Mouse (Mus musculus) lung, embryonic 15.5 days (tissue): ENCODE data around the gene Kcnh7. TPM values are rescaled to one million over a fixed set of nuclear protein-coding genes. Genes with fewer than 3 reads are reported as not detected.
"Not testable (repeated sequence)": the region's sequence is repeated elsewhere in the genome, so short reads cannot be mapped to it uniquely, and the experiment has no call there.

ENCODE experiments used
- ATAC-seq: fragments of 200-750 bp; cut with Nextera tagmentation; 2 replicates; pipeline ENCODE4 v1.8.0; 2017; ENCODE audit warnings: moderate number of reproducible peaks, borderline replicate concordance; ENCODE audit not compliant: low FRiP score, low TSS enrichment; ENCODE audit errors: extremely low read depth
- H3K27ac ChIP-seq: fragments of 300-500 bp; sonication (generic); 2 replicates; pipeline ENCODE4 v1.5.1; 2015; ENCODE audit warnings: moderate library complexity, mild to moderate bottlenecking, inconsistent platforms
- H3K27me3 ChIP-seq: fragments of 300-500 bp; sonication (generic); 2 replicates; pipeline ENCODE4 v1.6.1; 2015; ENCODE audit warnings: inconsistent platforms
- H3K36me3 ChIP-seq: fragments of 300-500 bp; sonication (generic); 2 replicates; pipeline ENCODE4 v1.6.1; 2015; ENCODE audit warnings: inconsistent platforms
- H3K4me1 ChIP-seq: fragments of 300-500 bp; sonication (generic); 2 replicates; pipeline ENCODE4 v1.6.1; 2015; ENCODE audit warnings: inconsistent platforms
- H3K4me2 ChIP-seq: fragments of 300-500 bp; sonication (generic); 2 replicates; pipeline ENCODE4 v1.6.1; 2015; ENCODE audit warnings: inconsistent platforms, mild to moderate bottlenecking, moderate library complexity
- H3K4me3 ChIP-seq: fragments of 300-500 bp; sonication (generic); 2 replicates; pipeline ENCODE4 v1.5.1; 2015; ENCODE audit warnings: mild to moderate bottlenecking, inconsistent platforms
- H3K9ac ChIP-seq: fragments of 300-500 bp; sonication (generic); 2 replicates; pipeline ENCODE4 v1.6.1; 2015; ENCODE audit warnings: inconsistent platforms
- H3K9me3 ChIP-seq: fragments of 300-500 bp; sonication (generic); 2 replicates; pipeline ENCODE4 v1.6.1; 2016; ENCODE audit warnings: inconsistent platforms
- WGBS: fragments of 180-500 bp; shearing (Covaris S2); methylation state at CpG from one replicate; pipeline ENCODE4 v1.1.7; 2015; 5-methylcytosine and 5-hydroxymethylcytosine counted together
- polyA plus RNA-seq: library from polyadenylated mRNA; unstranded; fragments of >200 nt; fragmentation: Nextera tagmentation; extraction: Ambion mirVana; gene quantifications from 2 replicates; pipeline ENCODE4 v1.2.1, GENCODE M21; 2015

Kcnh7 gene
- polyA plus RNA-seq, 1 experiment from 2014 or later: 0.25 TPM

- WGBS: 71% methylated on average over 1 of the region's 1 CpGs
Measured at GRCm38 (mm10) chr2:62804030-62804429, 380.1 kb downstream of the Kcnh7 start.

GRCm38 (mm10) chr2:62784460-62785038 is 399.5 kb downstream of the Kcnh7 start:
- H3K9ac ChIP-seq: no peak overlapping the region
- H3K9me3 ChIP-seq: no peaks in the 10 kb centered on the region
- no peaks in the 10 kb centered on the region for H3K27me3 ChIP-seq
- no peaks in the 10 kb centered on the region for H3K36me3 ChIP-seq
- no peaks in the 10 kb centered on the region for H3K4me1 ChIP-seq
- WGBS: 64% methylated on average over 2 of the region's 2 CpGs
- H3K4me2 ChIP-seq: no peak overlapping the region
- ATAC-seq: no peak
- H3K27ac ChIP-seq: no peak overlapping the region
- no peak overlapping the region for H3K4me3 ChIP-seq

More at GRCm38 (mm10) chr2:62804030-62804429, 380.1 kb downstream of the Kcnh7 start:
- Histone ChIP-seq H3K4me3 (no peak overlapping the region), H3K9ac (no peak overlapping the region), H3K36me3 (no peaks in the 10 kb centered on the region), H3K4me2 (no peak overlapping the region), H3K9me3 (no peaks in the 10 kb centered on the region), H3K27me3 (no peaks in the 10 kb centered on the region), H3K27ac (no peak overlapping the region), H3K4me1 (no peaks in the 10 kb centered on the region)
- no peak for ATAC-seq

GRCm38 (mm10) chr2:62746256-62746655 is 437.8 kb downstream of the Kcnh7 start:
- no peak overlapping the region for H3K4me3 ChIP-seq
- no peak overlapping the region for H3K4me2 ChIP-seq
- no peak overlapping the region for H3K9ac ChIP-seq
- 76% methylated on average over 2 of the region's 2 CpGs for WGBS
- H3K27me3 ChIP-seq: no peaks in the 10 kb centered on the region
- no peak overlapping the region for H3K27ac ChIP-seq
- H3K4me1 ChIP-seq: no peaks in the 10 kb centered on the region
- no peaks in the 10 kb centered on the region for H3K36me3 ChIP-seq
- ATAC-seq: no peak
- H3K9me3 ChIP-seq: no peaks in the 10 kb centered on the region

- 68% methylated on average over 2 of the region's 2 CpGs for WGBS
- no peak overlapping the region for H3K27ac ChIP-seq
- H3K27me3 ChIP-seq: no peaks in the 10 kb centered on the region
- H3K36me3 ChIP-seq: no peaks in the 10 kb centered on the region
- H3K9ac ChIP-seq: no peak overlapping the region
- H3K4me1 ChIP-seq: no peaks in the 10 kb centered on the region
- no peak for ATAC-seq
- no peaks in the 10 kb centered on the region for H3K9me3 ChIP-seq
- H3K4me2 ChIP-seq: no peak overlapping the region
- H3K4me3 ChIP-seq: no peak overlapping the region
Measured at GRCm38 (mm10) chr2:62743098-62743497, 441.0 kb downstream of the Kcnh7 start.

- Histone ChIP-seq H3K27me3 (no peaks in the 10 kb centered on the region), H3K27ac (no peak overlapping the region), H3K9ac (no peak overlapping the region), H3K4me3 (no peak overlapping the region), H3K4me2 (no peak overlapping the region), H3K4me1 (no peaks in the 10 kb centered on the region), H3K36me3 (no peaks in the 10 kb centered on the region), H3K9me3 (no peaks in the 10 kb centered on the region)
- 68% methylated on average over 1 of the region's 1 CpGs for WGBS
- ATAC-seq: no peak
Measured at GRCm38 (mm10) chr2:62730671-62731070, 453.4 kb downstream of the Kcnh7 start.

- H3K4me2 ChIP-seq: no peak overlapping the region
- no peak overlapping the region for H3K9ac ChIP-seq
- no peaks in the 10 kb centered on the region for H3K36me3 ChIP-seq
- WGBS: 86% methylated on average over 2 of the region's 2 CpGs
- H3K27me3 ChIP-seq: no peaks in the 10 kb centered on the region
- H3K4me3 ChIP-seq: no peak overlapping the region
- H3K27ac ChIP-seq: no peak overlapping the region
- no peak for ATAC-seq
- H3K9me3 ChIP-seq: no peaks in the 10 kb centered on the region
- H3K4me1 ChIP-seq: no peaks in the 10 kb centered on the region
Measured at GRCm38 (mm10) chr2:62727732-62728131, 456.4 kb downstream of the Kcnh7 start.

GRCm38 (mm10) chr2:62725946-62726345 is 458.1 kb downstream of the Kcnh7 start:
- Histone ChIP-seq H3K9ac (no peak overlapping the region), H3K4me3 (no peak overlapping the region), H3K9me3 (no peaks in the 10 kb centered on the region), H3K27ac (no peak overlapping the region), H3K27me3 (no peaks in the 10 kb centered on the region), H3K4me1 (no peaks in the 10 kb centered on the region), H3K4me2 (no peak overlapping the region), H3K36me3 (no peaks in the 10 kb centered on the region)
- ATAC-seq: no peak
- 37% methylated on average over 1 of the region's 1 CpGs for WGBS

- Histone ChIP-seq H3K36me3 (no peaks in the 10 kb centered on the region), H3K9me3 (no peaks in the 10 kb centered on the region), H3K27ac (no peak overlapping the region), H3K4me3 (no peak overlapping the region), H3K27me3 (no peaks in the 10 kb centered on the region), H3K9ac (no peak overlapping the region), H3K4me2 (no peak overlapping the region), H3K4me1 (no peaks in the 10 kb centered on the region)
- WGBS: 27% methylated on average over 1 of the region's 1 CpGs
- no peak for ATAC-seq
Measured at GRCm38 (mm10) chr2:62718411-62718810, 465.7 kb downstream of the Kcnh7 start.

GRCm38 (mm10) chr2:62717270-62717669 is 466.8 kb downstream of the Kcnh7 start:
- no peak overlapping the region for H3K9ac ChIP-seq
- no peak overlapping the region for H3K4me2 ChIP-seq
- no peak overlapping the region for H3K4me3 ChIP-seq
- H3K27me3 ChIP-seq: no peaks in the 10 kb centered on the region
- no peak overlapping the region for H3K27ac ChIP-seq
- no peaks in the 10 kb centered on the region for H3K9me3 ChIP-seq
- no peaks in the 10 kb centered on the region for H3K4me1 ChIP-seq
- H3K36me3 ChIP-seq: no peaks in the 10 kb centered on the region
- no peak for ATAC-seq
- WGBS: 73% methylated on average over 6 of the region's 6 CpGs

GRCm38 (mm10) chr2:62715260-62715659 is 468.8 kb downstream of the Kcnh7 start:
- 86% methylated on average over 4 of the region's 4 CpGs for WGBS
- H3K9ac ChIP-seq: no peak overlapping the region
- no peak overlapping the region for H3K4me3 ChIP-seq
- H3K36me3 ChIP-seq: no peaks in the 10 kb centered on the region
- ATAC-seq: no peak
- no peaks in the 10 kb centered on the region for H3K4me1 ChIP-seq
- no peak overlapping the region for H3K4me2 ChIP-seq
- H3K27ac ChIP-seq: no peak overlapping the region
- H3K27me3 ChIP-seq: no peaks in the 10 kb centered on the region
- no peaks in the 10 kb centered on the region for H3K9me3 ChIP-seq

- not testable (repeated sequence) for H3K27me3 ChIP-seq, H3K36me3 ChIP-seq, H3K9me3 ChIP-seq, H3K9ac ChIP-seq, ATAC-seq, H3K4me2 ChIP-seq, H3K27ac ChIP-seq, H3K4me1 ChIP-seq, H3K4me3 ChIP-seq
- 86% methylated on average over 4 of the region's 4 CpGs for WGBS
Measured at GRCm38 (mm10) chr2:62714362-62714761, 469.7 kb downstream of the Kcnh7 start.

GRCm38 (mm10) chr2:62709633-62710032 is 474.5 kb downstream of the Kcnh7 start:
- 69% methylated on average over 1 of the region's 1 CpGs for WGBS

GRCm38 (mm10) chr2:62706313-62706712 is 477.8 kb downstream of the Kcnh7 start:
- H3K4me2 ChIP-seq: no peak overlapping the region
- H3K9me3 ChIP-seq: no peaks in the 10 kb centered on the region
- no peak overlapping the region for H3K27ac ChIP-seq
- H3K4me3 ChIP-seq: no peak overlapping the region
- no peaks in the 10 kb centered on the region for H3K27me3 ChIP-seq
- H3K36me3 ChIP-seq: no peaks in the 10 kb centered on the region
- H3K4me1 ChIP-seq: no peaks in the 10 kb centered on the region
- no peak for ATAC-seq
- H3K9ac ChIP-seq: no peak overlapping the region
- 86% methylated on average over 3 of the region's 3 CpGs for WGBS

More at GRCm38 (mm10) chr2:62709633-62710032, 474.5 kb downstream of the Kcnh7 start:
- H3K4me1 ChIP-seq: no peaks in the 10 kb centered on the region
- no peak overlapping the region for H3K9ac ChIP-seq
- H3K4me3 ChIP-seq: no peak overlapping the region
- no peak overlapping the region for H3K4me2 ChIP-seq
- H3K9me3 ChIP-seq: no peaks in the 10 kb centered on the region
- no peak for ATAC-seq
- H3K27ac ChIP-seq: no peak overlapping the region
- H3K36me3 ChIP-seq: no peaks in the 10 kb centered on the region
- no peaks in the 10 kb centered on the region for H3K27me3 ChIP-seq
